Mouse (Mus musculus) small intestine, adult 2 months (tissue): ENCODE data around the gene Paqr9.

Source experiments
- CTCF ChIP-seq: fragments of 200-500 bp; IDR thresholded peaks from 2 replicates; pipeline ENCODE4 v1.5.1; 2012; ENCODE audit warnings: low read depth, mild to moderate bottlenecking, control low read depth, inconsistent platforms, low read length, moderate library complexity, mixed read lengths; ENCODE audit not compliant: insufficient replicate concordance, insufficient read length; ENCODE audit errors: extremely low read depth
- POLR2A ChIP-seq: fragments of 200-500 bp; IDR thresholded peaks from 2 replicates; pipeline ENCODE4 v1.6.1; 2012; ENCODE audit warnings: low read depth, mild to moderate bottlenecking, control low read depth, inconsistent platforms, low read length, moderate library complexity

DNA sequence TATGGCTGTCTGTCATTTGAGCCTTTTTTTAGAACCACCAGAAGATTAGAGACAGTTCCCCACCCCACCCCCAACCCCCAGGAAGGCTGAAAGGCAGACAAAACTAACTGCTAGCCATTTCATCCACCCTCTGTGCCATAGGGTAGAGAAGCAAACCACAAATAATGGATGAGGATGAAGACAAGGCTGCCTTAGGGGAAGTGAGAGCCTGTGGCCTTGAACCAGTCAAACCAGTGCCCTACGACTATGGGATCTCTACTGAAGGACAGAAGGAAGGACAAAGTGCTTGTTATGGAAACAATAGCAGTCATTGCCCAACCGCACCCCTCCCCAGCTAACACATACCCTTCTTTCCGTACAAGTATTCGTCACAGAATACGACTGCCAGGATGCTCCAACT lies 9.8 kb downstream of the Paqr9 start:
- TF ChIP-seq CTCF (no peak), POLR2A (no peak)
